Mouse (Mus musculus): ENCODE results near the gene Dtnb.

DNA sequence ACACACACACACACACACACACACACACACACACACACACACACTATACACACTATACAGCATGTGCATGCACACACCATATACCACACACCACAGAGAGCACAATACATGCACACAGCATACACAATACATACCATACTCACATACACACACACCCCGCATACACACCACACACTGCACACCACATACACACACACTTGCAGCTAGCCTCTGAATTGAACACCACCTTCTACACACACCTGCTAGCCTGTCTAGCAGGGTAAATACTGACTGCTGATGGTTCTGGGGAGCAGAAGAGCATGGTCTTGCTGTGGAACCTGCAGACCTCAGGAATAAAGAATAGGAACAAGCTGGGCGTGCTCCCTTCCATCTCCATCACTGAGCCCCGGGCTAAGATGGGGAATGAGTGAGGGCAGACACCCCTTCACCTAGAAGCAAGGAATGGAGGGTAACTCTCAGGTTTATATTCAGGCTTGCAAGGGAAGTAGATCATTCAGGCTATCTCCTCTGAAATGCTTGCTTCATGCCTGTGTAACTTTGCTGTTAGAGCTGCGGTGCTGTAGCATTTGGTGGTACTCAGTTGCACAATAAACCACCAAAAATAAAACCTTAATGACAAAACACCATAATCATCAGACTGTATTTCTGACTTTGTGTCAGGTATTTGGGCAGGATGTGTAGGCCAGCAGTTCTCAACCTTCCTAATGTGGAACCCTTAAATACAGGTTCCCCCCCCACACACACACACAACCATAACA, 87.6 kb downstream of the Dtnb start:
- TF ChIP-seq CTCF (IDR thresholded peaks at IDR 0.05) (no peak), EP300 (IDR thresholded peaks at IDR 0.05) (no peak)

All from lung, postnatal 0 days (tissue).